Mouse (Mus musculus) midbrain, embryonic 12.5 days (tissue): ENCODE data around the gene Kdm3a. TPM values are rescaled to one million over a fixed set of nuclear protein-coding genes. Genes with fewer than 3 reads are reported as not detected.

Experiments
- ATAC-seq: fragments of 200-750 bp; cut with Nextera tagmentation; 2 replicates; pipeline ENCODE4 v1.8.0; 2017; ENCODE audit warnings: low read depth, moderate TSS enrichment, moderate library complexity; ENCODE audit not compliant: low FRiP score
- H3K27ac ChIP-seq: fragments of 300-500 bp; sonication (generic); replicated peaks from 2 replicates; pipeline ENCODE4 v1.5.1; 2016; ENCODE audit warnings: mild to moderate bottlenecking
- H3K27me3 ChIP-seq: fragments of 300-500 bp; sonication (generic); 2 replicates; pipeline ENCODE4 v1.6.1; 2016; ENCODE audit warnings: mild to moderate bottlenecking
- H3K36me3 ChIP-seq: fragments of 300-500 bp; sonication (generic); 2 replicates; pipeline ENCODE4 v1.6.1; 2016
- H3K4me1 ChIP-seq: fragments of 300-500 bp; sonication (generic); 2 replicates; pipeline ENCODE4 v1.6.1; 2016
- H3K4me2 ChIP-seq: fragments of 300-500 bp; sonication (generic); replicated peaks from 2 replicates; pipeline ENCODE4 v1.6.1; 2016; ENCODE audit warnings: mild to moderate bottlenecking, moderate library complexity
- H3K4me3 ChIP-seq: fragments of 300-500 bp; sonication (generic); 2 replicates; pipeline ENCODE4 v1.5.1; 2016; ENCODE audit warnings: mild to moderate bottlenecking
- H3K9ac ChIP-seq: fragments of 300-500 bp; sonication (generic); replicated peaks from 2 replicates; pipeline ENCODE4 v1.6.1; 2016; ENCODE audit warnings: mild to moderate bottlenecking, moderate library complexity
- H3K9me3 ChIP-seq: fragments of 300-500 bp; sonication (generic); 2 replicates; pipeline ENCODE4 v1.6.1; 2016; ENCODE audit warnings: mild to moderate bottlenecking
- WGBS: fragments of 180-500 bp; shearing (Covaris S2); methylation state at CpG from one replicate; pipeline ENCODE4 v1.1.7; 2016; 5-methylcytosine and 5-hydroxymethylcytosine counted together
- polyA plus RNA-seq: library from polyadenylated mRNA; unstranded; fragments of >200 nt; fragmentation: Nextera tagmentation; extraction: Ambion mirVana; gene quantifications from 2 replicates; pipeline ENCODE4 v1.2.1, GENCODE M21; 2016

Kdm3a gene
- 93.3 and 94.9 TPM in 2 replicates for polyA plus RNA-seq

- H3K4me1 ChIP-seq = peaks cover 28% of the 10 kb centered on the region
- under 1% methylated on average over 63 of the region's 63 CpGs for WGBS
- peak within 1 kb of the TSS; percentile 79 for H3K4me3 ChIP-seq
- peak within 1 kb of the TSS; percentile 71 for H3K4me2 ChIP-seq
- H3K9ac ChIP-seq = peak within 1 kb of the TSS; percentile 83
- H3K9me3 ChIP-seq = no peaks in the 10 kb centered on the region
- H3K27ac ChIP-seq = peak within 1 kb of the TSS; percentile 99
- H3K36me3 ChIP-seq = peaks cover 10% of the 10 kb centered on the region; the same call in 1 of the 2 replicates
- H3K27me3 ChIP-seq = peaks cover 10% of the 10 kb centered on the region
- ATAC-seq = peak; percentile 98
Observed at GRCm38 (mm10) chr6:71632829-71633662, at the start of gene Kdm3a. TSS of gene Kdm3a (minus strand) at chr6:71632990.

- H3K9me3 ChIP-seq = no peaks in the 10 kb centered on the region
- no peaks in the 10 kb centered on the region for H3K36me3 ChIP-seq
- WGBS = 68% methylated on average over 7 of the region's 7 CpGs
- H3K4me2 ChIP-seq = no peak overlapping the region
- no peak overlapping the region for H3K9ac ChIP-seq
- H3K27me3 ChIP-seq = no peaks in the 10 kb centered on the region
- H3K4me1 ChIP-seq = no peaks in the 10 kb centered on the region
- H3K27ac ChIP-seq = no peak overlapping the region
- ATAC-seq = no peak
- no peak overlapping the region for H3K4me3 ChIP-seq
Observed at GRCm38 (mm10) chr6:71678891-71679290, 46.1 kb upstream of the Kdm3a start.

DNA sequence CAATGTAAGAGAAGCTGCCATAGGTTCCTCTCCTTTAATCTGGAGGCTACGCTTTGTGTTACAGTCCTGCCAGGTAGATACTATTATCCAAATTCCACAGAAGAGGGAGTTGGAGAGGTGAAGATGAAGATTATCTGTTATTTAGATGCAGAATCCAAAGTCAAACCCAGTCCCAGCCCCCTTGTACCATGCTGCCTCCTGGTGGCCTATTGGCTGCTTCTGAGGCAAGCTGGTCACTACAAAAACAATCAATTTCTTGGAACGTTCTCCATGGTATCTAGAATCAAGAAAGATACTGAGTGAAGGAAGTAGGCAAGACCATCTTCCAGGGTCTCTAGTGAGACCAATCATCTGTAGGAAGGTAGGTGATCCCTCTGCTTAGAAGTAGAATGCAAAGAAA, 40.4 kb upstream of the Kdm3a start:
- no peak overlapping the region for H3K4me3 ChIP-seq
- no peaks in the 10 kb centered on the region for H3K9me3 ChIP-seq
- no peaks in the 10 kb centered on the region for H3K27me3 ChIP-seq
- no peak overlapping the region for H3K27ac ChIP-seq
- no peak for ATAC-seq
- 70% methylated on average over 2 of the region's 2 CpGs for WGBS
- H3K4me2 ChIP-seq = no peak overlapping the region
- no peaks in the 10 kb centered on the region for H3K36me3 ChIP-seq
- no peaks in the 10 kb centered on the region for H3K4me1 ChIP-seq
- no peak overlapping the region for H3K9ac ChIP-seq

DNA sequence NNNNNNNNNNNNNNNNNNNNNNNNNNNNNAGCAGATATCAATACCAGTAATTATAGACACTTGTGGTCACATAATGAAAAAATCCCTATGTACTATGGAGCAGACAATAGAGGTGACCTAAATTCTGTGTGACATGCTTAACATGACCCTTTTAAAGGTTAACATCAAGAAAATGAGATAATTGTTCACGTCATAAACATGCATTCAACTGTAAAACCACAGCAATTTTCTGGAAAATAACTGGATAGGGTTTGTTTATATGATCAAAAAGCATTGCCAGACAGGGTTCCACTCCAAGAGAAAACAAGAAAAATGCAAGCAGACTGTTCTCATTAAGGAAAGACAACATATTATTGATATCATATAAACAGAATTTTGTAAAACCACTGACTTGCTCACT, 31.7 kb upstream of the Kdm3a start:
- Histone ChIP-seq H3K4me3 (no peak overlapping the region), H3K27me3 (no peaks in the 10 kb centered on the region), H3K4me2 (no peak overlapping the region), H3K9ac (no peak overlapping the region), H3K27ac (no peak overlapping the region), H3K4me1 (no peaks in the 10 kb centered on the region), H3K36me3 (no peaks in the 10 kb centered on the region), H3K9me3 (no peaks in the 10 kb centered on the region)
- 76% methylated on average over 1 of the region's 1 CpGs for WGBS
- ATAC-seq = no peak

DNA sequence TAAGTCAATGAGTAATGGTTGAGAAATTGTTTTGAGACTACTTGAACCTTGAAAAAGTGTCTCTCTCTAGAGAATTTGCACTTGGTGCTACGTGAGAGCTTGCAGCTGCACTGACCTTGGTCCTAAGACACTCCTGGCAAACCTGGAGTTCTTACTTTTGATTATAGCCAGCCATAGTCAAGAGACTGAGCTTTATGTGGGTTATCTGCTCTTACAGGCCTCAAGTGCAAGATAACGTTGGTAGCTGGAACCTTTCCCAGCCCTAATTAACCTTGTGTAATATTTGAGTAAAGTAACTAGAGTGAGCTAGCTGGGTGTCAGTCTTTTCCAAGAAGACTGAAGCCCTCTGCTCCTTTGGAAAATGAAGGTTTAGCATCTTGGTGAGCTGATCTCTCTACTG, 25.5 kb upstream of the Kdm3a start:
- ATAC-seq = no peak
- Histone ChIP-seq H3K27me3 (no peaks in the 10 kb centered on the region), H3K27ac (no peak overlapping the region), H3K9me3 (no peaks in the 10 kb centered on the region), H3K4me1 (no peaks in the 10 kb centered on the region), H3K9ac (no peak overlapping the region), H3K36me3 (no peaks in the 10 kb centered on the region), H3K4me3 (no peak overlapping the region), H3K4me2 (no peak overlapping the region)
- 84% methylated on average over 2 of the region's 2 CpGs for WGBS

DNA sequence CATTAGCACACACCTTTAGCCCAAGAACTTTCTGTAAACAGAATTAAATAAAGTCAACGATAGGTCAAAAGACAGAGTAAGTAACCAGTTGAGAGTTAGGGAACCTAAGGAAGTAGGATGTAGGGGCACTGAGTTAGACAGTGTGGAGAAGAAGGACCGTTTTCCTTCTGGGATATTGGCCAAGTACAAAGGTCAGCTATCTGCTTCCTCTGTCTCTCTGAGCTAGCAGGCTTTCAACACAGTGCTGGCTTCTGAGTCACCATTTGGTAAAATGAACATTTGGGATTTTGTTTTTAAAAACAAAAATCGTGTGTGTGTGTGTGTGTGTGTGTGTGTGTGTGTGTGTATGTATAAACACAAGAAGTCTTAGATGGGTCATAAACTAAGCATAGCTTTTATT, 23.0 kb upstream of the Kdm3a start:
- no peaks in the 10 kb centered on the region for H3K36me3 ChIP-seq
- no peak overlapping the region for H3K4me3 ChIP-seq
- no peak for ATAC-seq
- WGBS = 76% methylated on average over 3 of the region's 3 CpGs
- H3K4me1 ChIP-seq = no peaks in the 10 kb centered on the region
- H3K27ac ChIP-seq = no peak overlapping the region
- no peaks in the 10 kb centered on the region for H3K27me3 ChIP-seq
- H3K9me3 ChIP-seq = no peaks in the 10 kb centered on the region
- no peak overlapping the region for H3K4me2 ChIP-seq
- H3K9ac ChIP-seq = no peak overlapping the region

GRCm38 (mm10) chr6:71651868-71652267, 19.1 kb upstream of the Kdm3a start:
- ATAC-seq = no peak
- H3K9me3 ChIP-seq = no peaks in the 10 kb centered on the region
- H3K9ac ChIP-seq = no peak overlapping the region
- no peaks in the 10 kb centered on the region for H3K4me1 ChIP-seq
- no peak overlapping the region for H3K4me3 ChIP-seq
- 80% methylated on average over 2 of the region's 2 CpGs for WGBS
- H3K4me2 ChIP-seq = no peak overlapping the region
- H3K36me3 ChIP-seq = no peaks in the 10 kb centered on the region
- no peak overlapping the region for H3K27ac ChIP-seq
- H3K27me3 ChIP-seq = no peaks in the 10 kb centered on the region

GRCm38 (mm10) chr6:71632486-71632828, 333 bp downstream of the Kdm3a start:
- Histone ChIP-seq H3K4me2 (peak overlapping the region; percentile 71), H3K9me3 (no peaks in the 10 kb centered on the region), H3K4me1 (peaks cover 28% of the 10 kb centered on the region), H3K27ac (peak overlapping the region; percentile 99), H3K36me3 (peaks cover 12% of the 10 kb centered on the region; the same call in 1 of the 2 replicates), H3K27me3 (peaks cover 9% of the 10 kb centered on the region; the same call in 1 of the 2 replicates), H3K9ac (peak overlapping the region; percentile 83), H3K4me3 (peak overlapping the region; percentile 79)
- no peak; the same call in 1 of the 2 replicates for ATAC-seq
- under 1% methylated on average over 39 of the region's 41 CpGs for WGBS

DNA sequence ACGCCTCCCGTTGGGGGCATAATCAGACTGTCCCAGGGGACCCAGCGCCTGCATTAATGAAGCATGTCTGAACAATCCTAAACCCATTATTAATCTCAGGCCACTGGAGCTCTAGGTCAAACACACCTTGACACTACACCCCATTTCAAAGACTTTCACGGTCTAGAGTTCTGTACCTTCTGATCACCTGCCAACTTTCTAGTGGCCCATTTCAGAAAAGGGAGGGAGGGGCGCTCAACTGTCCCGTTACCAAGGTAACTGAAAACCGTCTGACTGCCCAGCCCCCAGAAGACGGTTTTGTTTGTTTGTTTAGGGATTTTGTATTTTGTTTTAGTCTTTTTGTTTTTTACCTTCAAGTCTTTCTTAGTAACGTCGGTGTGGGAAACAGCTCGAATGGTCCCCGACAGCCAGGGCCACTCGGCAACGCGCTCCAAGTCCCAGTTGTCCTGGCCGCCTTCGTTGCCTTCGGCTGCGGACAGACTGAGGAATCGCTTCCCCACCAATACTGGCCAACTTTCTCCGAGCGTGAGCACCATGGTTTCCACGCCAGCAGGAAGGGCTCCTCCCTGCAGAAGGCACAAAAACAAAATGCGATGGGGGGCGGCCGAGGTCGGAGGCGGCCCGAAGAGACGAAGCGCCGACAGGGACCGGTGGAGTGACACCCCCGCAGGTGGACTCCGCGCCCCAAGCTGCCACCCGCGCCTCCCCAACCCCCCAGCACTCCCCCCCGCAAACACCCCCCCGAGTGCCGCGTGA, 906 bp downstream of the Kdm3a start:
- H3K4me1 ChIP-seq = peaks cover 28% of the 10 kb centered on the region
- peak overlapping the region; percentile 79 for H3K4me3 ChIP-seq
- H3K9ac ChIP-seq = peak overlapping the region; percentile 83
- H3K27ac ChIP-seq = peak overlapping the region; percentile 99
- 1% methylated on average over 39 of the region's 42 CpGs for WGBS
- peak overlapping the region; percentile 71 for H3K4me2 ChIP-seq
- ATAC-seq = no peak
- H3K9me3 ChIP-seq = no peaks in the 10 kb centered on the region
- H3K36me3 ChIP-seq = peaks cover 16% of the 10 kb centered on the region
- H3K27me3 ChIP-seq = peaks cover 4% of the 10 kb centered on the region; the same call in 1 of the 2 replicates

- Histone ChIP-seq H3K36me3 (peaks cover 22% of the 10 kb centered on the region), H3K4me3 (peak overlapping the region; percentile 79), H3K9me3 (no peaks in the 10 kb centered on the region), H3K27ac (no peak overlapping the region), H3K4me2 (peak overlapping the region; percentile 71), H3K4me1 (peaks cover 28% of the 10 kb centered on the region), H3K27me3 (no peaks in the 10 kb centered on the region), H3K9ac (peak overlapping the region; percentile 32)
- ATAC-seq = no peak
- WGBS = 10% methylated on average over 2 of the region's 2 CpGs
Observed at GRCm38 (mm10) chr6:71631196-71631595, 1.6 kb downstream of the Kdm3a start.

DNA sequence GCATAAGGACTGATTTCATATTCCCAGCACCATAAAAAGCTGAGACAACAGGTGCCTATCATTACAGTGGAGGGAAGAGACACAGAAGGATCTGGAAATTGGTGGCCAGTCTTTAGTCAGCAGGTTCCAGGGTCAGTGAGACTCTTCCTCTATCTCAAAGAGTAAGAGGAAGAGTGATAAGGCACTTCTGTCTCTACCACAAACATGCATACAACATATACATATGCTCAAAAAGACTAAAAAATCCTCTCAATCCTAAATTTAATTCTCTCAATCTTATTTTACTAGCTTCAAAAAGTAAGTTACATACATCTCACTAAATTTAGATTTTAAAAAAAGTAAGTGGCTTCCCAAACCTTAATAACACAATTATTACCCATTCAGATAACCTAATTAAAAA, 5.5 kb downstream of the Kdm3a start:
- Histone ChIP-seq H3K9ac (no peak overlapping the region), H3K27me3 (no peaks in the 10 kb centered on the region), H3K4me2 (no peak overlapping the region), H3K4me3 (no peak overlapping the region), H3K36me3 (peaks cover 53% of the 10 kb centered on the region), H3K9me3 (no peaks in the 10 kb centered on the region), H3K27ac (no peak overlapping the region), H3K4me1 (peaks cover 28% of the 10 kb centered on the region)
- ATAC-seq = no peak

- peaks cover 65% of the 10 kb centered on the region for H3K36me3 ChIP-seq
- WGBS = 75% methylated on average over 2 of the region's 2 CpGs
- no peak for ATAC-seq
Observed at GRCm38 (mm10) chr6:71625984-71626383, 6.8 kb downstream of the Kdm3a start.

More at GRCm38 (mm10) chr6:71625984-71626383, 6.8 kb downstream of the Kdm3a start:
- Histone ChIP-seq H3K4me2 (no peak overlapping the region), H3K27me3 (no peaks in the 10 kb centered on the region), H3K4me1 (peaks cover 23% of the 10 kb centered on the region), H3K27ac (no peak overlapping the region), H3K9me3 (no peaks in the 10 kb centered on the region), H3K9ac (no peak overlapping the region), H3K4me3 (no peak overlapping the region)
